Mouse (Mus musculus) adrenal gland, adult (tissue): ENCODE measurements around the gene Dgka.

ENCODE experiments used
- DNase-seq, 2 experiments: peaks; one replicate each; pipeline ENCODE4 v3.0.0; 2022 to 2023; ENCODE audit warnings: low spot score in 1 of 2; ENCODE audit not compliant: inconsistent age in 2 of 2

The Dgka gene

GRCm38 (mm10) chr10:128744680-128745601, at the start of gene Dgka:
Gene Dgka, minus strand, starts transcription at chr10:128744855.
- DNase-seq, result peak in 1 of 2 experiments; percentile 64

DNA sequence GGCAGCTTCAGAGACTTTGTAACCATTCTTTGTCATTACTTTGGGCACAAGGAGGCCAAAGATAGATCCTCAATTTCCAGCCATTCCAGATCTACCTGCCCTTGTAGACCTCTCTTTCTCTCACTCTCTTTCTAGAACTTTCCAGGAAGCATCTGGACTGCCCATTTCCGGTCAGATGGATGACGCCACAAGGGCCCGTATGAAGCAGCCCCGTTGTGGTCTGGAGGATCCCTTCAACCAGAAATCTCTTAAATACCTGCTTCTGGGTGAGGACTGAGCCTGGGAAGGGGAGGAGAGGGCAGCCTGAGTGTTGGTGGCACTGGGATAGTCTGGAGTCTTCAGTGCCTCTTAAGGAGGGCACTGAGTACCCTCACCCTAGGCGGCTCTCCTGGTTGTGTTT, 49.7 kb upstream of the Dgka start:
- no peak for DNase-seq

GRCm38 (mm10) chr10:128793258-128793657, 48.6 kb upstream of the Dgka start:
- DNase-seq, result no peak

- DNase-seq, result no peak
These were observed 47.4 kb upstream of the Dgka start for GRCm38 (mm10) chr10:128792041-128792440.

GRCm38 (mm10) chr10:128790398-128791124, 45.9 kb upstream of the Dgka start, which contains the start of gene Mmp19:
Gene Mmp19, plus strand, starts transcription at chr10:128790910.
- DNase-seq, result peak; percentile 68 to 90

DNA sequence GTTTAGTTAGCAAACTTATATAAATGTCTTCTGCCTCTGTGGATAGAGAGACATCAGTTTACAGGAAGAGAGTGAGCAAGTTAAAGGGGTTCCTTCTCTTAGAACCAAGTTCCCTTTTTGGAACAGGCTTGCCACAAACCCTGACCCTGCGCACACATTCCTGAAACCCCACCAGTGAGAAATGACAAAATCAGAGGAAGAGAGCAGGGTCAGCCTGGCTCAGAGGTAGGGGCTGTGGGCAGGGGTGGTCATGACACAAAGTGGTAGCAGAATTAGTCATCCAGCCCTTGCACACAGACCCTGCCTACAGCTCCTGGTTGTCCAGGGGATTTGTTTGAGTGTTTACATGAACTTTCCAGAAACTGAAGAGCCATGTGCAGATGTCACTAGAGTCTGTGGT, 35.5 kb upstream of the Dgka start:
- no peak for DNase-seq

DNA sequence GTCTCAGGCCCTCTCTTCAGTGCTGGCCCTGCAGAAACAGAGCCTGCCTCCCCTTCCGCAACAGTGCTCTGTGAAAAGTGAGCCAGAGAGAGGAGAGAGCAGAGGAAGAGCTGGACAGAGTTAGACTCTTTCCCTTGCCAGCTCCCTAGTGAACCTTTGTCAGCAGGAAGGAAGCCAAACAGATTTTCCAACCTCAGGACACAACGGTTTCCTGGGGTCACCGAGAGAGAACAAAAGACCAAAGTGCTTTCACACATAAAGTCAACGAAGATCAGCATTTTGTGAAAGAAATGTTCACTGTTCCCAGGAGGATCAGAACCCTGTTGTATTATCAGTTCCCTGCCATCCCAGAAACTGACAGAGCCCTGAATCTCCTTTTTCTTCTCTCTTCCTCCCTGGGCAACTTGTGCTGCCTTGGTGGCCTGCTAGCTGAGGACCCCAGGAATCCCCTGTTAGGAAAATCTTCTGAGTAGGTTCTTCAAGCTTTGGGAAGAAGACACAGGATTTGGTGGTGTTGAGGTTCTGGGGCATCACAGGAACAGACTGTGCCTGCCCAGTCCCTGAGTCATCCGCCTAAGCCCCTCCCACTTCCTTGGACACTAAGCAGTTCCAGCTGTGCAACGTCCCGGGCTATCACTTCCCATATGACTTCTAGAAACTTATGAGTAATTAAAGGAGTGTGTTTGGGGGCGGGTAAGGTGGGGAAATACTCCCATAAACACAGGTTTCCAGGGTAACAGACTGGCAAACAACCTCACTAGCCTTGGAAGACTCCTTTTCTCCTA, 34.5 kb upstream of the Dgka start:
- peak; percentile 87 to 88 for DNase-seq

GRCm38 (mm10) chr10:128778441-128778840, 33.8 kb upstream of the Dgka start:
- DNase-seq, result no peak

DNA sequence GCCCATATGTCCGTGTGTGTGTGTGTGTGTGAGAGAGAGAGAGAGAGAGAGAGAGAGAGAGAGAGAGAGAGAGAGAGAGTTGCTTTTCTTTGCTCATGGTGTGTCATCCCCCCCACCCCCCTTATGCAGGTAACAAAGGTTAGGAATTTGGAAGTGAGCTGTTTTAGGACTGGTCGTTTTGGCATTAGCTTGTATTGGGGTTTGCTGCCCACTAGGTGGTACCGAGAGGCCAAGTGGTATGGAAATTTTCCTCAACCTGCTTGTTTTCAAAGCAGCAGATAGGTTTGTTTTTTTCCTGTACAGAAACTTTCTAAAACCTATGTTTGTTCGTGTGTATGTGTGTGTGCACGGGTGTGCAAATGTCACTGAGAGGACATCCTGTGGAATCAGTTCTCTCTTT, 29.0 kb upstream of the Dgka start:
- DNase-seq, result no peak

GRCm38 (mm10) chr10:128772895-128773294, 28.2 kb upstream of the Dgka start:
- peak in 1 of 2 experiments; percentile 41 for DNase-seq

DNA sequence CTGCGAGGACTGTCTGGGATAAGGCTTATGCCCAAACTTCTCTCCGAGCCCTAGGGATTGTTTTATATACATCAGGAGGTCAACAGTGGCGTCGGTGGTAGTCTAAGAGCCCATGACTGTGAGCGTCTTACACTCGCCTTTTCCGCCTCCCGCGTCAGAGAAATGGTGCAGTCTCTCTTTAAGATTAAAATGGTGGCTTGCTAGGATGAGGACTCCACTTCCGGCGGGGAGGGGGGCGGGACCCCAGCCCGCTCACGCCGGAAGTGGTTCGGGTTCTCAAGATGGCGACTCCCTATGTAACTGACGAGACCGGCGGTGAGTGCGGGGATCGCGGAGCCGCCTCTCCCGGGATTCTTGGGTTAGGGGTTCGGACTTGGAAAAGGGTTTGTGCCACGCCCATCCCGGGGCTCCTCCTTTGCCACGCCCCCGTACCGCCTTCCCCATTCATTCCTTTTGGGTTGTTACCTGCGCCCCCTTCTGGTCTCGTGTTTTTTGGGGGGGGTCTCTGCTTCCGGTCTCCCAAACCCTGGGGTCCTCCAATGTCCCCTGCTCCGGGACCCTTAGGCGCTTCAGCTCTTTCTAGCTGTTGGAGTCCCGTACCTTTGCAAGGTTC, 3.7 kb upstream of the Dgka start:
- DNase-seq, result peak; percentile 81 to 93

DNA sequence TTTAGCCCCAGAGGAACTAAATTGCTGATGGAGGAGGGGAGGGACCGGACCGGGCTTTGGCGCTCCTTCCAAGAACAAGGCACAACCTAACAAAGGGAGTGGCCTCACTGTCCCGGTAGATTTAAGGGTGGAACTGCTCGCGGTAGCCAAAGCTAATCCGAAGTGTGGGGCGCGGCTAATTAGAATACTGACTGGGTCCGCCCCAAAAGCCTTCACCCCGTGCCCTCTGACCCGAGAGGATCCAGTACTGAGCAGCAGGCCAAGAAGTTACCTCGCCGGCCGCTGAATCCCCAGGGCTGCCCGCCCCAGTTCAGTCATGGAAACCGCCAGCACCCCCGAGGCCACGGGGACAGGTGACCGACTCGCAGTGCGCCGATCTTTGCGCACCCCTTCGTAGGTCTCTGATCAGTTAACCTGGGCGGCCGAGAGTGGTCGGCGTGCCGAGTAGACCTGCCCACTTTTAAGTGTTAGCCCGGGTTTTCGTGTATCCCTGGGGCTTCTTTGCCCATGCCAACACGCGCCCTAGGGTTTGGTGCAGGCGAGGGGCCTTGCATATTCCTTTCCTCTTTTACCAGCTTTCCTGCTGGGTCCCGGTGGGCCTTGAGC, 3.1 kb upstream of the Dgka start, which contains the start of gene Pym1:
Gene Pym1, plus strand, starts transcription at position 244 of the 606 bp plus-strand sequence.
- DNase-seq, result peak; percentile 88 to 96

GRCm38 (mm10) chr10:128746972-128747645, 2.5 kb upstream of the Dgka start:
- DNase-seq, result no peak

- no peak for DNase-seq
These were observed 1.4 kb upstream of the Dgka start for GRCm38 (mm10) chr10:128745946-128746613.

- DNase-seq, result peak in 1 of 2 experiments; percentile 32
These were observed 444 bp downstream of the Dgka start for GRCm38 (mm10) chr10:128744211-128744610.

DNA sequence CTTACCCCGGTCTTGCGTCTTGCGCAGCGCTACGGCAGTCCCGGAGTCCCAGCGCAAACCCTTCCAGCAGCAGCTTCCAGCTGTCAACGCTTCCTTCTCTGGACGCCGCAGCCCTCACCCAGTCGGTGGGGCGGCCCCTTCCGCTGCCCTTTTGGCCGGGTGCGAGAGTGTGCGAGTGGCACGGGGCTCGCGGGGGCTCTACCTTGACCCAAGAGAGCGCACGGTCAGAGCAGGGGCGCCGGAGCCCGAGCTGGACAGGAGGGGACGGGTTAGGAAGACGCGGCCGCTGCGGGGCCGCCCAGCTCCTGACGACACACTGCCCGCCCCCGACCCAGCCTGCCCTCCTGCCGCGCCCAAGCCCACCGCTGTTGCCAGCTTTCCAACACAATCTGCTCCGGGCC, 864 bp downstream of the Dgka start:
- peak; percentile 71 to 89 for DNase-seq

GRCm38 (mm10) chr10:128743235-128743634, 1.4 kb downstream of the Dgka start:
- peak in 1 of 2 experiments; percentile 68 for DNase-seq

- DNase-seq, result no peak
These were observed 2.0 kb downstream of the Dgka start for GRCm38 (mm10) chr10:128742616-128743015.

GRCm38 (mm10) chr10:128740296-128740695, 4.4 kb downstream of the Dgka start:
- DNase-seq, result no peak
